Mouse (Mus musculus): ENCODE results near the gene S1pr2.

DNA sequence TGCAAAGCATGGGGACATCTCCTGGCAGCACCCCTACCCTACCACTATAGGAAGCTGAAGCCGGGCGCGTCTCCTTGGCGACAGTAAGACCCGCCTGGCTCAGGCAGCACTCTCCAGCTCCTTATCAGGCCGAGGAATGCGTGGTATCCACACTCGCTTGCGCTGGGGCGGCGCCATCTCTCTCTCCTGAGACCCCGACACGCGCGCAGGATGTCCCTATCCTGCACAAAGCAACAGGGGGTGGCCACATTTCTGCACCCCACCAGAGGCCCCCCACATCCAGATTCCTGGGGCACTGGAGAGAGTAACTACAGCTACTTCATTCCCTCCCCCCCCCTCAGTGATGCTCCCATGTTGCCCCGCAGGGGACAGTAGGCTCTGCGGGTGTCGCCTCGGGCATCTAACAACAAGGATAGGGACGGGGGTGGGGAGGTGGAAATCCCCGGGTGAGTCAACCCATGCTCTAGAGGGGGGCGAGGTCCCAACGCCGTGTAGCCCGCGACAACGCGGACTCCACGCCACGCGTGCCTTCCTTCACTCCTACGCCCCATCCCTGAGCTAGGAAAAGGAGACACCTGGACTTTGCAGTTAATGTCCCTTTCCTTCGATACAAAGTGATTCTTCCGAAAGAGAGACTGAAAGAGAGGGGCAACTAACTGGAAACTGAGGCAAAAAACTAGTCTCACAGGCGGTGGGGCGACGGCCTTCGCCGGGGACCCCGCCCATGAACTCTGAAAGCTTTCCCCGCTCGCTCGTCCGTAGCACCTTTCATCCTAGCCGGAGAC is 958 bp downstream of the S1pr2 start:
- TF ChIP-seq GATA1 (IDR thresholded peaks at IDR 0.05; ENCODE audit: borderline replicate concordance, low read length): no peak
- TF ChIP-seq FLI1 (IDR thresholded peaks at IDR 0.05; ENCODE audit: low read length): no peak

Data from megakaryocyte, embryonic 14.5 days (primary cell).